Mouse (Mus musculus): ENCODE measurements at regions not wholly inside any gene's neighbourhood (a gene's known extent, or its start where the extent isn't known, plus 50 kb on each side); places are given as distances from the start of the nearest gene placed in this dataset.

DNA sequence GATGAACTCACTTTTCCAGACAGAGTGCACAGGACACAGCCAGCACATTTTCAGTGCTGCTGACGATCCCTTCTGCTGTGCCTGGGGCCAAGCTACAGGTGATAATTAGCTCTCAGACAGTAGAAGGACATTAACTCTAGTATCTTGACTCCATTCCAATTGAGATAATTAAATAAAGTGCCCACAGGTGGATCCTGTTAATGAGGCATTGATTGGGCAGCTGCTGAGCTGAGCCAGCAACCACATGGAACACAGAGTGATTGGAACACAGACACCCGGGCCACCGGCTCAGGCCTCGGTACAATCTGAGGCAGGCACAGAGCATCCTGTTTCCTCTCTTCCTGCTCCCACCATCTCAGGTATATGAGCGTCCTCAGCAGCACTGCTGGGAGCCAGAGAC, 114.5 kb upstream of the Habp2 start:
- H3K27ac ChIP-seq (ENCODE audit: insufficient read depth, low read length): no peak overlapping the region
- H3K4me3 ChIP-seq (ENCODE audit: extremely low read depth, insufficient read depth, insufficient read length): no peak overlapping the region
- TF ChIP-seq CTCF (IDR thresholded peaks at IDR 0.05; ENCODE audit: extremely low read depth, insufficient read depth, insufficient read length, insufficient replicate concordance) (no peak), POLR2A (IDR thresholded peaks at IDR 0.05; ENCODE audit: low read depth, low read length) (no peak)
- DNase-seq (ENCODE audit: low read depth in 1 of 2, low spot score in 2 of 2): no peak
- no peaks in the 10 kb centered on the region for H3K4me1 ChIP-seq (ENCODE audit: control insufficient read depth, insufficient read depth, insufficient read length)
- no peaks in the 10 kb centered on the region for H3K36me3 ChIP-seq (ENCODE audit: control insufficient read depth, insufficient read depth, low read length)
- no peaks in the 10 kb centered on the region for H3K27me3 ChIP-seq (ENCODE audit: control insufficient read depth, insufficient read depth, low read length)
- WGBS: 76% methylated on average over 5 of the region's 5 CpGs

DNA sequence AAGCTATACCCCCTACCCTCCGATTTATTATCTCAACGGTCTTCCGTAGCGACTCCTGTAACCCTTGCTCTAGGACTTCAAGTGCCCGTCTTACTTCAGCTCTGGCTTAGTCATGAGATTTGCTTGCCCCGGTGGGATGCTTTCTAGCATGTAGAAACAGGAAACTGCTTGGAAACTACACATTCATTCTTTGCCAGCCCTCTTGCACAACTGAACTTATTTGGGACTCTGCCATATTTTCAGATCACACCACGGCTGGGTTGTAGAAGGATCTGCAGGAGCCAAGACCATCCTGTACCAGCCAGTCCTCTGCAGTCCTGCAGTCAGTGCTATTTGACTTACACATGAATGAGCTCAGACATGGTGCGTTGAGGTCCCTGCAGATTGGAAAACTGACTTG, 110.9 kb upstream of the Habp2 start:
- no peak overlapping the region for H3K27ac ChIP-seq (ENCODE audit: insufficient read depth, low read length)
- WGBS: 76% methylated on average over 8 of the region's 8 CpGs
- H3K4me3 ChIP-seq (ENCODE audit: extremely low read depth, insufficient read depth, insufficient read length): no peak overlapping the region
- no peaks in the 10 kb centered on the region for H3K27me3 ChIP-seq (ENCODE audit: control insufficient read depth, insufficient read depth, low read length)
- TF ChIP-seq CTCF (IDR thresholded peaks at IDR 0.05; ENCODE audit: extremely low read depth, insufficient read depth, insufficient read length, insufficient replicate concordance): no peak
- no peak for TF ChIP-seq POLR2A (IDR thresholded peaks at IDR 0.05; ENCODE audit: low read depth, low read length)
- H3K4me1 ChIP-seq (ENCODE audit: control insufficient read depth, insufficient read depth, insufficient read length): no peaks in the 10 kb centered on the region
- H3K36me3 ChIP-seq (ENCODE audit: control insufficient read depth, insufficient read depth, low read length): no peaks in the 10 kb centered on the region
- no peak for DNase-seq (ENCODE audit: low read depth in 1 of 2, low spot score in 2 of 2)

DNA sequence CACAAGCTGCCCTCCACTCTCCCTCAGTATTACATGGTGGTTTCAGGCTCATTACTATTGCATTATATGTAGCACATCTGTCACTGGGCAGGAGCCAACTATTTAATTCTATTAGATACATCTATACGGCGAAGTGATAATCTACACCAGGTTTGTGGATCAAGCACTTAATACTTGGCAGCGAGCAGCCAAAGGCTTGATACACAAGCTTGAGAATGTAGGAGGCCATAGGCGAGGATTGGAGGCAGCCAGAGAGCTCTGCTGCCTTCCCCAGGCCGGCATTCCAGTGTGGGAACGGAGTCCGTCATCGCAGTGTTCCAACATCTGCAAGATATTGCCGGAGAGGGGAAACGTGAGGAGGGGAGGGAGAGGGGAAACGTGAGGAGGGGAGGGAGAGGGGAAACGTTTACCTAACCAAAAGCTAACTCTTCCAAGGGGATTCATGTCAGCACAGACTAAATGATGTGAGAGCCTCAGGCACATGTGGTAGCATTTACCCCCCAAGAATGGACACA, 109.6 kb upstream of the Habp2 start:
- H3K4me1 ChIP-seq (ENCODE audit: control insufficient read depth, insufficient read depth, insufficient read length): no peaks in the 10 kb centered on the region
- H3K4me3 ChIP-seq (ENCODE audit: extremely low read depth, insufficient read depth, insufficient read length): no peak overlapping the region
- H3K36me3 ChIP-seq (ENCODE audit: control insufficient read depth, insufficient read depth, low read length): no peaks in the 10 kb centered on the region
- no peak for DNase-seq (ENCODE audit: low read depth in 1 of 2, low spot score in 2 of 2)
- TF ChIP-seq CTCF (IDR thresholded peaks at IDR 0.05; ENCODE audit: extremely low read depth, insufficient read depth, insufficient read length, insufficient replicate concordance): no peak
- no peak for TF ChIP-seq POLR2A (IDR thresholded peaks at IDR 0.05; ENCODE audit: low read depth, low read length)
- WGBS: 77% methylated on average over 12 of the region's 12 CpGs
- H3K27me3 ChIP-seq (ENCODE audit: control insufficient read depth, insufficient read depth, low read length): no peaks in the 10 kb centered on the region
- H3K27ac ChIP-seq (ENCODE audit: insufficient read depth, low read length): no peak overlapping the region

DNA sequence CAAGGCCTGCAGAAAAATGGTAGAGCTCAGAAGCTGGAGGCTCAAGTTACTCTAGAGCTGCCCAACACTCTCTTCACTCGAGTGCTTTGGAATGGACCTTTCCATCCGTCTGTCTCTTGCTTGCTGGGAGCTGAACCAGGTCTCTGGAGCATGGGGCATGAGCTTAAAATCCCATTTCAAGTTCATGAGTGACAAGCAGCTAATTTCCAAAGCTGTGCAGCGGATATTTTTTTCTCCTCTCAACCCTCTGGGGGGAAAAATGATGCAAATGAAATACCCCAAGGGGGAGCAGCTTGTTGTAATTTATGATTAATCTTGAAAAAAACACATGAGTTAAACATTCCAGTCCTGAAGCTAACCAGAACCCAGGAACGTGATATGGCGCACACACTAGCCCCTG, 101.2 kb upstream of the Habp2 start:
- H3K4me3 ChIP-seq (ENCODE audit: extremely low read depth, insufficient read depth, insufficient read length): no peak overlapping the region
- no peak for DNase-seq (ENCODE audit: low read depth in 1 of 2, low spot score in 2 of 2)
- H3K4me1 ChIP-seq (ENCODE audit: control insufficient read depth, insufficient read depth, insufficient read length): no peaks in the 10 kb centered on the region
- TF ChIP-seq POLR2A (IDR thresholded peaks at IDR 0.05; ENCODE audit: low read depth, low read length) (no peak), CTCF (IDR thresholded peaks at IDR 0.05; ENCODE audit: extremely low read depth, insufficient read depth, insufficient read length, insufficient replicate concordance) (no peak)
- H3K27ac ChIP-seq (ENCODE audit: insufficient read depth, low read length): no peak overlapping the region
- 92% methylated on average over 5 of the region's 5 CpGs for WGBS
- no peaks in the 10 kb centered on the region for H3K36me3 ChIP-seq (ENCODE audit: control insufficient read depth, insufficient read depth, low read length)
- no peaks in the 10 kb centered on the region for H3K27me3 ChIP-seq (ENCODE audit: control insufficient read depth, insufficient read depth, low read length)

DNA sequence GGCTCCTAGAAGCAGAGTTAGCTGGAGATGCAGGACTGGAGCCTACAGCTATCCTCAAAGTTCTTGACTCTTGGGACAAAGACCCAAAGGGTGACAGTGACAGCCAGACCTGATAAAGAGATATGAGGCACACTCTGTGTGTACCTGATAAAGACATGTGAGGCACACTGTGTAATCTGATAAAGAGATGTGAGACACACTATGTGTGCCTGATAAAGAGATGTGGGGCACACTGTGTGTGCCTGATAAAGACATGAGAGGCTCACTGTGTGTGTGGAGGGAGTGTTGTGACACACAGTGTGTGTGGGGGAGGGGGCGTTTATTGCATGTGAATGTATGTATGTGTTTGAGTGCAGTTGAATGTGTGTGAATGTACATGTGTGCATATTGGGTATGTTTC, 97.8 kb upstream of the Habp2 start:
- Histone ChIP-seq H3K27ac (ENCODE audit: insufficient read depth, low read length) (no peak overlapping the region), H3K4me1 (ENCODE audit: control insufficient read depth, insufficient read depth, insufficient read length) (no peaks in the 10 kb centered on the region), H3K27me3 (ENCODE audit: control insufficient read depth, insufficient read depth, low read length) (no peaks in the 10 kb centered on the region), H3K36me3 (ENCODE audit: control insufficient read depth, insufficient read depth, low read length) (no peaks in the 10 kb centered on the region), H3K4me3 (ENCODE audit: extremely low read depth, insufficient read depth, insufficient read length) (no peak overlapping the region)
- no peak for DNase-seq (ENCODE audit: low read depth in 1 of 2, low spot score in 2 of 2)
- WGBS: 94% methylated on average over 1 of the region's 1 CpGs
- TF ChIP-seq CTCF (IDR thresholded peaks at IDR 0.05; ENCODE audit: extremely low read depth, insufficient read depth, insufficient read length, insufficient replicate concordance) (no peak), POLR2A (IDR thresholded peaks at IDR 0.05; ENCODE audit: low read depth, low read length) (no peak)

DNA sequence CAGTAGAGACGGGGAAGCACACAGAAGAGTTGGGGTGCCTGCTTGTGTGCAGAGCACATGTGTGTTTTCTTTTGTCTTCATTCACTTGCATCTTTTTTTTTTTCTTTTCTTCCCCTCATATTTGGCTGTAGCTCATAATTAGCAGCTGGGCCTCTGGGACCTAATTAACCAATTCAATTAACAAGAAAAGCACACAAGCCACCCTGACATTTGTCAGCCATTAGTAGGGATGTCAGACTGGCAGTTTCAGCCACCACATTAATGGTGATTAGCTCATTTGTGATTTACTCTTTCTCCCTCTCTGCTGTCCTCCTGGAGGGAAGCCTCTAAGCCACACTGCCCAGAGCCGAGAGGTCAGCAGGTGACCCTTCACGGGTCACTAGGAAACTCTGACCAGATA, 96.7 kb upstream of the Habp2 start:
- Histone ChIP-seq H3K4me3 (ENCODE audit: extremely low read depth, insufficient read depth, insufficient read length) (no peak overlapping the region), H3K27ac (ENCODE audit: insufficient read depth, low read length) (no peak overlapping the region), H3K4me1 (ENCODE audit: control insufficient read depth, insufficient read depth, insufficient read length) (no peaks in the 10 kb centered on the region), H3K36me3 (ENCODE audit: control insufficient read depth, insufficient read depth, low read length) (no peaks in the 10 kb centered on the region), H3K27me3 (ENCODE audit: control insufficient read depth, insufficient read depth, low read length) (no peaks in the 10 kb centered on the region)
- DNase-seq (ENCODE audit: low read depth in 1 of 2, low spot score in 2 of 2): no peak
- WGBS: 89% methylated on average over 3 of the region's 3 CpGs
- TF ChIP-seq POLR2A (IDR thresholded peaks at IDR 0.05; ENCODE audit: low read depth, low read length): no peak
- TF ChIP-seq CTCF (IDR thresholded peaks at IDR 0.05; ENCODE audit: extremely low read depth, insufficient read depth, insufficient read length, insufficient replicate concordance): no peak

DNA sequence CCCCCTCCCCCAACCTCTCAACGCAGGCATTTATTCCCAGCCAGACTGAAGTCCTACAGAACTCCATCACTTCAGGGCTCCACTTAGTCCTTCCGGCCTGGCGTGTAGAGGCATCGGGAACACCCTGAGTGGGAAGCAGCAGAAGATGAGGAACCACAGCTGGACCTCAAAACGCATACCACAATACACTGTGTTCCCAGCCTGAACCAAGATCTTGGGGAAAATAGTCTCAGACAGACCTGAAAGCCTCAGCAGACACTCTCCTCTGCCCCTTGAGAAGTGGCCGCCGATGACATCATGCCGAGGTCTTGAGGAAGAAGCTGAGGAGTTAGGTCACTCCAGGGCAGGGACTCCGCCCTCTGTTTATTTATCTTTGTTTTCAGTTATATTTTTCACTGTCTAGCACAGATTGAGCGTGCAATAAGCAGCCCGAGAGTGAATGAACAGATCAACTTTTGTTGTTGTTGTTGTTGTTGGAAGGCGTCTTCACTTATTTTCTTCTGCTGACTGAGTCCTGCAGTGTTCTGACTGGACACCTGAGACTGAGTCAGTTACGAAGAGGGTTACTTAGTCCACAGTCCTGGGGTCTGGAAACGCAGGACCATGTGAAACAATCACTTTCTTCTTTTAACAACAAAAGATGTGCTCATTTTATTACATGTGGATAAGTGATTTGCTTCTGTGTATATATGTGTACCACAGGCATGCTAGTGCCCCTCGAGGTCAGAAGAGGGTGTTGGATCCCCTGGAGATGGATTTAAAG, 88.3 kb upstream of the Habp2 start:
- no peaks in the 10 kb centered on the region for H3K36me3 ChIP-seq (ENCODE audit: control insufficient read depth, insufficient read depth, low read length)
- no peaks in the 10 kb centered on the region for H3K27me3 ChIP-seq (ENCODE audit: control insufficient read depth, insufficient read depth, low read length)
- WGBS: 84% methylated on average over 15 of the region's 15 CpGs
- DNase-seq (ENCODE audit: low read depth in 1 of 2, low spot score in 2 of 2): no peak
- no peaks in the 10 kb centered on the region for H3K4me1 ChIP-seq (ENCODE audit: control insufficient read depth, insufficient read depth, insufficient read length)
- H3K27ac ChIP-seq (ENCODE audit: insufficient read depth, low read length): no peak overlapping the region
- TF ChIP-seq POLR2A (IDR thresholded peaks at IDR 0.05; ENCODE audit: low read depth, low read length) (no peak), CTCF (IDR thresholded peaks at IDR 0.05; ENCODE audit: extremely low read depth, insufficient read depth, insufficient read length, insufficient replicate concordance) (no peak)
- H3K4me3 ChIP-seq (ENCODE audit: extremely low read depth, insufficient read depth, insufficient read length): no peak overlapping the region
